Mouse (Mus musculus): ENCODE data around the gene Zfp553.
A peak's percentile ranks its signal among the peaks of the same experiment; 100 is the strongest.

Gene Zfp553

GRCm38 (mm10) chr7:127232622-127233367 lies at the start of gene Zfp553, which contains the start of gene Sept1:
TSS of gene Zfp553 (plus strand) at chr7:127233061.
TSS of gene Sept1 (minus strand) at chr7:127233130.
- peak; percentile 90 for DNase-seq (ENCODE audit: low read depth)

GRCm38 (mm10) chr7:127183345-127183744 lies 49.5 kb upstream of the Zfp553 start:
- DNase-seq (ENCODE audit: low read depth), result no peak

- peak; percentile 22 for DNase-seq (ENCODE audit: low read depth)
These were observed 49.0 kb upstream of the Zfp553 start for GRCm38 (mm10) chr7:127183828-127184227.

GRCm38 (mm10) chr7:127184720-127185119 lies 48.1 kb upstream of the Zfp553 start:
- no peak for DNase-seq (ENCODE audit: low read depth)

- peak; percentile 70 for DNase-seq (ENCODE audit: low read depth)
These were observed 47.3 kb upstream of the Zfp553 start for GRCm38 (mm10) chr7:127185601-127186000.

- no peak for DNase-seq (ENCODE audit: low read depth)
These were observed 45.5 kb upstream of the Zfp553 start for GRCm38 (mm10) chr7:127187351-127187750.

GRCm38 (mm10) chr7:127188305-127189276 lies 44.3 kb upstream of the Zfp553 start:
- no peak for DNase-seq (ENCODE audit: low read depth)

- no peak for DNase-seq (ENCODE audit: low read depth)
These were observed 42.2 kb upstream of the Zfp553 start for GRCm38 (mm10) chr7:127190672-127191071.

GRCm38 (mm10) chr7:127192989-127193388 lies 39.9 kb upstream of the Zfp553 start:
- no peak for DNase-seq (ENCODE audit: low read depth)

- DNase-seq (ENCODE audit: low read depth), result no peak
These were observed 38.7 kb upstream of the Zfp553 start for GRCm38 (mm10) chr7:127194011-127194632.

GRCm38 (mm10) chr7:127194633-127195029 lies 38.2 kb upstream of the Zfp553 start:
- DNase-seq (ENCODE audit: low read depth), result no peak

GRCm38 (mm10) chr7:127195544-127196295 lies 37.1 kb upstream of the Zfp553 start, which contains the start of gene Cd2bp2:
TSS of gene Cd2bp2 (minus strand) at chr7:127196050.
- DNase-seq (ENCODE audit: low read depth), result peak; percentile 95

- DNase-seq (ENCODE audit: low read depth), result no peak
These were observed 36.4 kb upstream of the Zfp553 start for GRCm38 (mm10) chr7:127196484-127196883.

- DNase-seq (ENCODE audit: low read depth), result peak; percentile 11
These were observed 26.3 kb upstream of the Zfp553 start for GRCm38 (mm10) chr7:127206606-127207005.

GRCm38 (mm10) chr7:127207374-127208294 lies 25.2 kb upstream of the Zfp553 start:
- DNase-seq (ENCODE audit: low read depth), result peak; percentile 9

- DNase-seq (ENCODE audit: low read depth), result no peak
These were observed 24.6 kb upstream of the Zfp553 start, which contains the start of gene Tbc1d10b for GRCm38 (mm10) chr7:127208295-127208552. TSS of gene Tbc1d10b (minus strand) at chr7:127208468.

GRCm38 (mm10) chr7:127208553-127209438 lies 24.1 kb upstream of the Zfp553 start, which contains the start of gene Mylpf:
TSS of gene Mylpf (plus strand) at chr7:127208890.
- peak; percentile 95 for DNase-seq (ENCODE audit: low read depth)

- DNase-seq (ENCODE audit: low read depth), result no peak
These were observed 23.0 kb upstream of the Zfp553 start for GRCm38 (mm10) chr7:127209851-127210250.

GRCm38 (mm10) chr7:127210266-127210665 lies 22.6 kb upstream of the Zfp553 start:
- no peak for DNase-seq (ENCODE audit: low read depth)
